Mouse (Mus musculus) embryo, embryonic 9.5 days (tissue): ENCODE measurements at regions not wholly inside any gene's neighbourhood (a gene's known extent, or its start where the extent isn't known, plus 50 kb on each side); places are given as distances from the start of the nearest gene placed in this dataset.
"Not testable (repeated sequence)": the region's sequence is repeated elsewhere in the genome, so short reads cannot be mapped to it uniquely, and the experiment has no call there.

Experiments used
- DNase-seq: peaks from one replicate; pipeline ENCODE4 v3.0.0-alpha.2; 2017; ENCODE audit errors: extremely low spot score

GRCm38 (mm10) chr19:18033599-18033998, 196.2 kb upstream of the Pcsk5 start:
- DNase-seq, result no peak

- no peak for DNase-seq
These were observed 188.4 kb upstream of the Pcsk5 start for GRCm38 (mm10) chr19:18025877-18026276.

GRCm38 (mm10) chr19:18020351-18020750, 182.9 kb upstream of the Pcsk5 start:
- no peak for DNase-seq

GRCm38 (mm10) chr19:18015371-18015770, 177.9 kb upstream of the Pcsk5 start:
- DNase-seq, result no peak

- DNase-seq, result no peak
These were observed 174.6 kb upstream of the Pcsk5 start for GRCm38 (mm10) chr19:18012029-18012428.

GRCm38 (mm10) chr19:17997561-17997960, 160.1 kb upstream of the Pcsk5 start:
- no peak for DNase-seq

GRCm38 (mm10) chr19:17983416-17983815, 146.0 kb upstream of the Pcsk5 start:
- DNase-seq, result no peak

GRCm38 (mm10) chr19:17965566-17965965, 128.1 kb upstream of the Pcsk5 start:
- no peak for DNase-seq

GRCm38 (mm10) chr19:17958440-17958839, 121.0 kb upstream of the Pcsk5 start:
- DNase-seq, result no peak

- DNase-seq, result no peak
These were observed 95.2 kb upstream of the Pcsk5 start for GRCm38 (mm10) chr19:17932665-17933064.

GRCm38 (mm10) chr19:17927121-17927520, 89.7 kb upstream of the Pcsk5 start:
- DNase-seq, result not testable (repeated sequence)

- DNase-seq, result no peak
These were observed 70.1 kb upstream of the Pcsk5 start for GRCm38 (mm10) chr19:17907579-17907978.

- DNase-seq, result no peak
These were observed 66.7 kb upstream of the Pcsk5 start for GRCm38 (mm10) chr19:17904120-17904519.

- DNase-seq, result no peak
These were observed 55.2 kb upstream of the Pcsk5 start for GRCm38 (mm10) chr19:17892615-17893014.
